Mouse (Mus musculus): ENCODE data around the gene Degs2.

Degs2 gene

GRCm38 (mm10) chr12:108701221-108701620 is 894 bp downstream of the Degs2 start:
- peak; percentile 12 for DNase-seq (ENCODE audit: extremely low spot score, low spot score)

GRCm38 (mm10) chr12:108700037-108700436 is 2.1 kb downstream of the Degs2 start:
- no peak for DNase-seq (ENCODE audit: extremely low spot score, low spot score)

GRCm38 (mm10) chr12:108699576-108699975 is 2.5 kb downstream of the Degs2 start:
- DNase-seq (ENCODE audit: extremely low spot score, low spot score), result no peak

- no peak for DNase-seq (ENCODE audit: extremely low spot score, low spot score)
Observed at GRCm38 (mm10) chr12:108698697-108699471, 3.2 kb downstream of the Degs2 start.

GRCm38 (mm10) chr12:108694223-108694622 is 7.9 kb downstream of the Degs2 start:
- no peak for DNase-seq (ENCODE audit: extremely low spot score, low spot score)

GRCm38 (mm10) chr12:108693592-108693991 is 8.5 kb downstream of the Degs2 start:
- DNase-seq (ENCODE audit: extremely low spot score, low spot score), result no peak

- DNase-seq (ENCODE audit: extremely low spot score, low spot score), result no peak
Observed at GRCm38 (mm10) chr12:108690529-108690928, 11.6 kb downstream of the Degs2 start.

- no peak for DNase-seq (ENCODE audit: extremely low spot score, low spot score)
Observed at GRCm38 (mm10) chr12:108689167-108689566, 12.9 kb downstream of the Degs2 start.

GRCm38 (mm10) chr12:108686926-108687325 is 15.2 kb downstream of the Degs2 start:
- DNase-seq (ENCODE audit: extremely low spot score, low spot score), result no peak

GRCm38 (mm10) chr12:108686463-108686862 is 15.7 kb downstream of the Degs2 start:
- DNase-seq (ENCODE audit: extremely low spot score, low spot score), result no peak

GRCm38 (mm10) chr12:108682240-108683023 is 19.7 kb downstream of the Degs2 start:
- DNase-seq (ENCODE audit: extremely low spot score, low spot score), result no peak

- DNase-seq (ENCODE audit: extremely low spot score, low spot score), result no peak
Observed at GRCm38 (mm10) chr12:108680861-108681260, 21.3 kb downstream of the Degs2 start.

GRCm38 (mm10) chr12:108678366-108678765 is 23.7 kb downstream of the Degs2 start:
- DNase-seq (ENCODE audit: extremely low spot score, low spot score), result no peak

GRCm38 (mm10) chr12:108677116-108677515 is 25.0 kb downstream of the Degs2 start:
- DNase-seq (ENCODE audit: extremely low spot score, low spot score), result no peak

- no peak for DNase-seq (ENCODE audit: extremely low spot score, low spot score)
Observed at GRCm38 (mm10) chr12:108675614-108676401, 26.3 kb downstream of the Degs2 start.

- no peak for DNase-seq (ENCODE audit: extremely low spot score, low spot score)
Observed at GRCm38 (mm10) chr12:108674916-108675315, 27.2 kb downstream of the Degs2 start.

- DNase-seq (ENCODE audit: extremely low spot score, low spot score), result no peak
Observed at GRCm38 (mm10) chr12:108674502-108674901, 27.6 kb downstream of the Degs2 start.

GRCm38 (mm10) chr12:108673546-108673945 is 28.6 kb downstream of the Degs2 start:
- no peak for DNase-seq (ENCODE audit: extremely low spot score, low spot score)

- DNase-seq (ENCODE audit: extremely low spot score, low spot score), result no peak
Observed at GRCm38 (mm10) chr12:108672908-108673307, 29.2 kb downstream of the Degs2 start.

- DNase-seq (ENCODE audit: extremely low spot score, low spot score), result no peak
Observed at GRCm38 (mm10) chr12:108671541-108671940, 30.6 kb downstream of the Degs2 start.

- no peak for DNase-seq (ENCODE audit: extremely low spot score, low spot score)
Observed at GRCm38 (mm10) chr12:108668606-108669235, 33.4 kb downstream of the Degs2 start.

All from neural tube, embryonic 10.5 days (tissue).